Mouse (Mus musculus): Measurements from ENCODE around the gene Ms4a14. TPM values are rescaled to one million over a fixed set of nuclear protein-coding genes. Genes with fewer than 3 reads are reported as not detected.
"Not testable (repeated sequence)": the region's sequence is repeated elsewhere in the genome, so short reads cannot be mapped to it uniquely, and the experiment has no call there.

Ms4a14 gene
- under 1 TPM in 1 of 4 experiments, not detected in 3; 0.10 TPM for total RNA-seq (2022)

- no peak for DNase-seq (ENCODE audit: low spot score in 2 of 2)
Observed at GRCm38 (mm10) chr19:11314354-11314753, at the start of gene Ms4a14. Gene Ms4a14, minus strand, starts transcription at chr19:11314454.

- no peak for DNase-seq (ENCODE audit: low spot score in 2 of 2)
Observed at GRCm38 (mm10) chr19:11362002-11362401, 47.7 kb upstream of the Ms4a14 start.

- no peak for DNase-seq (ENCODE audit: low spot score in 2 of 2)
Observed at GRCm38 (mm10) chr19:11360106-11360505, 45.9 kb upstream of the Ms4a14 start.

- no peak for DNase-seq (ENCODE audit: low spot score in 2 of 2)
Observed at GRCm38 (mm10) chr19:11355730-11356129, 41.5 kb upstream of the Ms4a14 start.

GRCm38 (mm10) chr19:11351878-11352277 is 37.6 kb upstream of the Ms4a14 start:
- DNase-seq (ENCODE audit: low spot score in 2 of 2) = no peak

- DNase-seq (ENCODE audit: low spot score in 2 of 2) = peak; percentile 6 to 29
Observed at GRCm38 (mm10) chr19:11349698-11350481, 35.6 kb upstream of the Ms4a14 start.

- DNase-seq (ENCODE audit: low spot score in 2 of 2) = no peak
Observed at GRCm38 (mm10) chr19:11343992-11344391, 29.7 kb upstream of the Ms4a14 start.

- no peak for DNase-seq (ENCODE audit: low spot score in 2 of 2)
Observed at GRCm38 (mm10) chr19:11343147-11343546, 28.9 kb upstream of the Ms4a14 start.

GRCm38 (mm10) chr19:11335932-11336331 is 21.7 kb upstream of the Ms4a14 start, which contains the start of gene Ms4a7:
Gene Ms4a7, minus strand, starts transcription at chr19:11336146.
- DNase-seq (ENCODE audit: low spot score in 2 of 2) = no peak

GRCm38 (mm10) chr19:11321123-11321522 is 6.9 kb upstream of the Ms4a14 start:
- no peak for DNase-seq (ENCODE audit: low spot score in 2 of 2)

- no peak for DNase-seq (ENCODE audit: low spot score in 2 of 2)
Observed at GRCm38 (mm10) chr19:11316786-11317185, 2.5 kb upstream of the Ms4a14 start.

GRCm38 (mm10) chr19:11308888-11309287 is 5.4 kb downstream of the Ms4a14 start:
- DNase-seq (ENCODE audit: low spot score in 2 of 2) = no peak

- DNase-seq (ENCODE audit: low spot score in 2 of 2) = not testable (repeated sequence)
Observed at GRCm38 (mm10) chr19:11299529-11299928, 14.7 kb downstream of the Ms4a14 start.

- DNase-seq (ENCODE audit: low spot score in 2 of 2) = no peak
Observed at GRCm38 (mm10) chr19:11298939-11299338, 15.3 kb downstream of the Ms4a14 start.

- not testable (repeated sequence) for DNase-seq (ENCODE audit: low spot score in 2 of 2)
Observed at GRCm38 (mm10) chr19:11293616-11294015, 20.6 kb downstream of the Ms4a14 start.

GRCm38 (mm10) chr19:11292990-11293389 is 21.3 kb downstream of the Ms4a14 start:
- no peak for DNase-seq (ENCODE audit: low spot score in 2 of 2)

- no peak for DNase-seq (ENCODE audit: low spot score in 2 of 2)
Observed at GRCm38 (mm10) chr19:11283773-11284172, 30.5 kb downstream of the Ms4a14 start, which contains the start of gene Ms4a5. Gene Ms4a5, minus strand, starts transcription at chr19:11283873.

- DNase-seq (ENCODE audit: low spot score in 2 of 2) = no peak
Observed at GRCm38 (mm10) chr19:11280223-11280622, 34.0 kb downstream of the Ms4a14 start.

- DNase-seq (ENCODE audit: low spot score in 2 of 2) = no peak
Observed at GRCm38 (mm10) chr19:11276431-11276830, 37.8 kb downstream of the Ms4a14 start.

GRCm38 (mm10) chr19:11266956-11267355 is 47.3 kb downstream of the Ms4a14 start:
- DNase-seq (ENCODE audit: low spot score in 2 of 2) = no peak

- no peak for DNase-seq (ENCODE audit: low spot score in 2 of 2)
Observed at GRCm38 (mm10) chr19:11266052-11266845, 48.0 kb downstream of the Ms4a14 start, which contains the start of gene Ms4a1. Gene Ms4a1, minus strand, starts transcription at chr19:11266241.

- no peak for DNase-seq (ENCODE audit: low spot score in 2 of 2)
Observed at GRCm38 (mm10) chr19:11264602-11265185, 49.6 kb downstream of the Ms4a14 start.

All from layer of hippocampus, adult 8-10 months (tissue).